Mouse (Mus musculus) activated CD4-positive, CD25-positive, alpha-beta regulatory T cell, adult 4 months (primary cell): ENCODE measurements around the gene Spata25. TPM values are rescaled to one million over a fixed set of nuclear protein-coding genes. Genes with fewer than 3 reads are reported as not detected.

Experiments
- ATAC-seq: one replicate; pipeline ENCODE4 v1.8.0; 2017
- polyA plus RNA-seq, 2 experiments: library from polyadenylated mRNA; unstranded; fragments of 100-300 nt; shearing (Covaris generic); gene quantifications; one replicate each; pipeline ENCODE4 v1.2.1; 2017

Spata25 gene
- polyA plus RNA-seq, 2 experiments from 2014 or later: not detected

DNA sequence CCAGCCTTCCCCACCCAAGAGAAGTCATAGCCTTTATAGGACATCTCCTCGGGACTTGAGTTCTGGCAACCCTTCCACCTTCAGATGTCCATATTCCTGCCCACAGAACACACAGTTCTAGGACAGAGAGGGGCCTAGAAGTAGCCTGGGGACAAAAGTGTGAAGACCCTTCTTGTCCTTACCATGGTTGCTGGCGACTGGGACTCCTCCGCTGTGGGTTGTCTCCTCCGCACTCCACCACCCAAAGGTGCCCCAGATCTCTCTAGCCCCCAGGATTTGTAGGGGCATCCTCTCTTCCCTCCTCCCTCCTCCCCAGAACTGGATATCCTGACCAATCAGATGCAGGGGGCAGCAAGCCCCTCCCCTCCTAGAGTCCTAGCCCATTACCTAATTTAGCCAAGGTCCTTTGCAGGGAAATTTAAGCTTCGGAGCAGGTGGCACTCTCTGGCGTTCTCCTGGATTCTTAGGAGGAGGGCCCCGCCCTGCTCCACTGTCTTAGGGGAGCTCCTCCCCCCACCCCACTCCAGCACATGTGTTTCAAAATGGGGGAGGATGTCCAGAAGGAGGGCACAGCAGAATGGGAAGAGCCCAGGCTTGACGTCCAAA lies 48.8 kb downstream of the Spata25 start, which contains the start of gene Tnnc2:
TSS of gene Tnnc2 (minus strand) at position 487 of the 606 bp plus-strand sequence.
- no peak for ATAC-seq

- no peak for ATAC-seq
Observed at GRCm38 (mm10) chr2:164778809-164779208, 49.5 kb downstream of the Spata25 start.

DNA sequence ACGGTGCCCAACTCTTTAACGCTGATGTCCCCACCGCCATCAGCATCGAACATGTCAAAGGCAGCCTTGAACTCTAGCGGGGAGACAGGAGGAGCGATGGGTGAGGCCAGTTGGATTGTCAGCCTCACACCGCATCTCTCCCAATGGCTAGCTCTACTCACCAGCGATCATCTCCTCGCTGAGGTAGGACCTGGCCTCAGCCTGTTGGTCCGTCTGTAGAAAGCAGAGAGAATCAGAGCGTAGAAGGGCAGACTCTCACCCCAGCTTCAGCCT lies 50.4 kb downstream of the Spata25 start:
- no peak for ATAC-seq

- no peak for ATAC-seq
Observed at GRCm38 (mm10) chr2:164777246-164778014, 50.9 kb downstream of the Spata25 start.

- ATAC-seq: no peak
Observed at GRCm38 (mm10) chr2:164776801-164777200, 51.5 kb downstream of the Spata25 start.

Other genes starting within 250 kb of the Spata25 start
- not detected for gene Wfdc6a, start 243.1 kb downstream of the Spata25 start, polyA plus RNA-seq
- not detected for gene Eppin, start 234.9 kb downstream of the Spata25 start, polyA plus RNA-seq
- gene Wfdc6b, start 215.0 kb downstream of the Spata25 start, polyA plus RNA-seq: not detected
- not detected for gene Wfdc8, start 214.9 kb downstream of the Spata25 start, polyA plus RNA-seq
- not detected for gene Wfdc16, start 189.7 kb downstream of the Spata25 start, polyA plus RNA-seq
- gene Wfdc10, start 172.5 kb downstream of the Spata25 start, polyA plus RNA-seq: not detected
- not detected for gene Wfdc9, start 172.0 kb downstream of the Spata25 start, polyA plus RNA-seq
- not detected for gene Wfdc11, start 154.4 kb downstream of the Spata25 start, polyA plus RNA-seq
- gene Wfdc13, start 143.4 kb downstream of the Spata25 start, polyA plus RNA-seq: not detected
- gene Spint4, start 130.0 kb downstream of the Spata25 start, polyA plus RNA-seq: not detected
- not detected for gene Spint5, start 113.2 kb downstream of the Spata25 start, polyA plus RNA-seq
- gene Wfdc3, start 82.6 kb downstream of the Spata25 start, polyA plus RNA-seq: not detected
- gene Dnttip1, start 82.6 kb downstream of the Spata25 start, polyA plus RNA-seq: 1 to 10 TPM; 6.0 to 6.5 TPM
- gene Ube2c, start 58.6 kb downstream of the Spata25 start, polyA plus RNA-seq: 10 to 100 TPM; 46.3 to 68.1 TPM
- not detected for gene Tnnc2, start 48.6 kb downstream of the Spata25 start, polyA plus RNA-seq
- 1 to 10 TPM; 5.0 to 5.1 TPM for gene Snx21, start 42.7 kb downstream of the Spata25 start, polyA plus RNA-seq
- gene Acot8, start 23.7 kb downstream of the Spata25 start, polyA plus RNA-seq: 10 to 100 TPM; 35.1 to 49.1 TPM
- 1 to 10 TPM; 3.8 to 5.4 TPM for gene Zswim3, start 23.4 kb downstream of the Spata25 start, polyA plus RNA-seq
- gene Zswim1, start 5.9 kb downstream of the Spata25 start, polyA plus RNA-seq: 10 to 100 TPM; 18.0 to 19.4 TPM
- 100 to 1,000 TPM; 215 to 216 TPM for gene Ctsa, start 4.3 kb upstream of the Spata25 start, polyA plus RNA-seq
- gene Neurl2, start 4.9 kb upstream of the Spata25 start, polyA plus RNA-seq: under 1 TPM in 1 of 2 experiments, not detected in 1; 0.69 TPM
- 1 to 10 TPM in 1 of 2 experiments, under 1 TPM in 1; 0.87 to 1.0 TPM for gene Pltp, start 29.2 kb upstream of the Spata25 start, polyA plus RNA-seq
- 100 to 1,000 TPM; 102 to 122 TPM for gene Pcif1, start 50.8 kb upstream of the Spata25 start, polyA plus RNA-seq
- gene Zfp335, start 83.2 kb upstream of the Spata25 start, polyA plus RNA-seq: 1 to 10 TPM; 6.7 to 9.0 TPM
- gene Mmp9, start 112.2 kb upstream of the Spata25 start, polyA plus RNA-seq: 1 to 10 TPM in 1 of 2 experiments, under 1 TPM in 1; 0.78 to 1.4 TPM
- gene Slc12a5, start 132.3 kb upstream of the Spata25 start, polyA plus RNA-seq: under 1 TPM in 1 of 2 experiments, not detected in 1; 0.34 TPM
- 10 to 100 TPM; 21.6 to 34.8 TPM for gene Ncoa5, start 206.3 kb upstream of the Spata25 start, polyA plus RNA-seq
- gene Cd40, start 227.1 kb upstream of the Spata25 start, polyA plus RNA-seq: 1 to 10 TPM; 1.2 to 1.7 TPM